Mouse (Mus musculus) spleen, adult 12 weeks (tissue): ENCODE data around the gene Ntrk2.

ENCODE experiments used
- DNase-seq: peaks from one replicate; pipeline ENCODE4 v3.0.0; 2022; ENCODE audit warnings: low spot score

The Ntrk2 gene

DNA sequence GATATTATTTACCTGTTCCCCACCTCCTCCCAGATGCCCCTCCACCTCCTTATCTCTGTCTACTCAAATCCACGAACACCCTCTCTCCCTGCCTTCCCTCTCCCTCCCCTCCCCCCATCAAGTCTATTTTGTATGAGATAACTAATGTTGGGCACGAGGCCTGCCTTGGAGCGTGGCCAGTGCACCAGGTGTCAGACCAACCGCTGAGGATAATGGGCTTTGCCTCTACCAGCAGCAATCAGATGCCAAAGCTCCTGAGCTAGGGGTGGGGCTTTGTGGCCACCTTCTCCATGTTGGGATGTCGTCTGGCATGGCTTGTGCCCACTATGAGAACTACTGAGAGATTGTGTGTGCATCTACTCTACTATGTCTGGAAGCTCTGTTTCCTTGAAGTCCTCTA, 161.8 kb downstream of the Ntrk2 start:
- DNase-seq, result no peak

GRCm38 (mm10) chr13:58971449-58971903, 165.1 kb downstream of the Ntrk2 start:
- no peak for DNase-seq

DNA sequence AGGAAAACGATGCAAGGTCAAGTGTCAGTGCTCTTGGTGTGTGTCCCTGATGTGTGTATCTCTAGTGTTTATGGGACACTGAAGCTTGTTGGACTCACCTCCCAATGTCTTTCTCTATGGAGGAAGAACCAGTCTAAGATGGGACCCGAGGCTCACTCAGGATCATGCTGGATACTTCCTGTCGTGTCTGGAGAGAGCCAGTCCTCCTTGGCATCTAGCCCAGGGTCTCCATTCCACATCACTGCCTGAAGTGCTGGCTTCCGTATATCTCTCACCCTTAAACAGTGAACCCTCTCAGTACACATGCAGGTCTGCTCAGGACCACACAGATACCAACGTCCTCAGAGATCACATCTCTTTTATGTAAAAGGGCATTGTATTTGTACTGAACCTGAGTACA, 166.1 kb downstream of the Ntrk2 start:
- no peak for DNase-seq

GRCm38 (mm10) chr13:58996447-58996846, 190.1 kb downstream of the Ntrk2 start:
- no peak for DNase-seq

GRCm38 (mm10) chr13:58997763-58998162, 191.4 kb downstream of the Ntrk2 start:
- no peak for DNase-seq

- no peak for DNase-seq
Measured at GRCm38 (mm10) chr13:58999373-59000053, 193.1 kb downstream of the Ntrk2 start.

GRCm38 (mm10) chr13:59002943-59003806, 196.8 kb downstream of the Ntrk2 start:
- no peak for DNase-seq

DNA sequence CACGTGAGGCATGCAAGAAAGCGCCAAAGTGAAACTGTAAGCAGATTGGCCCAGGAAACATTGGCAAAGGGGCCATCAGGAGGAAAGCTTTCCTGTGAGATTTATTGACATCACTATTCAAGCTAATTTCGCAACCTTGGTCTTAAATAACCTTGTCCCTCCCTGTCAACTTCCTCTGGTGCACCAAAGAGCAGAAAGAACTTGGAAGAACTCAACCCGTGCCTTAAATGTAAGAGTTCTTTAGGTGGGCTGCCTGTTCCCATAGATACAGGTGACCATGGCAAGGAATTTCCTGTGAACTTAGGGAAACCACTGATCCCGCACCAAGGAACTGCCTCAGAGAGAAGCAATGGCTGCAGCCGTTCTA, 197.4 kb downstream of the Ntrk2 start:
- DNase-seq, result no peak

DNA sequence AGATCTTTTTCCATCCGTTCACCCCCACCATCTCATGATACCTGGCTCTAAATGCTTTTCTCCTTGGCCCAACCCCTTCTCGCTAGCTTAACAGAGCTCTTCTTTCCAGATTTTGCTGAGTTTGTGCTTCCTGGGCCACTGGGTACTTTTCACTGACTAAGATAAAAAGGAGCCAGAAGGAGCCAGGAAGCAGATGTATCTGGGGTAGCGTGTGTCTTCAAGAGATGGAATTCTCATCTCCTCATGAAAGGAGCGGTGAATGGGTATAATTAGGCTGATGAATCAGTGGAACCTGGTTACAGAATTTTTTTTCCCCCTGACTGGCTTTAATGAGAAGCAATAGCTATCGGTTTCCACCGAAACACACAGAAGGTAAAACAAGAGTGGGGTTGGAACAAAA, 198.2 kb downstream of the Ntrk2 start:
- no peak for DNase-seq

GRCm38 (mm10) chr13:59009855-59010254, 203.5 kb downstream of the Ntrk2 start:
- DNase-seq, result no peak

DNA sequence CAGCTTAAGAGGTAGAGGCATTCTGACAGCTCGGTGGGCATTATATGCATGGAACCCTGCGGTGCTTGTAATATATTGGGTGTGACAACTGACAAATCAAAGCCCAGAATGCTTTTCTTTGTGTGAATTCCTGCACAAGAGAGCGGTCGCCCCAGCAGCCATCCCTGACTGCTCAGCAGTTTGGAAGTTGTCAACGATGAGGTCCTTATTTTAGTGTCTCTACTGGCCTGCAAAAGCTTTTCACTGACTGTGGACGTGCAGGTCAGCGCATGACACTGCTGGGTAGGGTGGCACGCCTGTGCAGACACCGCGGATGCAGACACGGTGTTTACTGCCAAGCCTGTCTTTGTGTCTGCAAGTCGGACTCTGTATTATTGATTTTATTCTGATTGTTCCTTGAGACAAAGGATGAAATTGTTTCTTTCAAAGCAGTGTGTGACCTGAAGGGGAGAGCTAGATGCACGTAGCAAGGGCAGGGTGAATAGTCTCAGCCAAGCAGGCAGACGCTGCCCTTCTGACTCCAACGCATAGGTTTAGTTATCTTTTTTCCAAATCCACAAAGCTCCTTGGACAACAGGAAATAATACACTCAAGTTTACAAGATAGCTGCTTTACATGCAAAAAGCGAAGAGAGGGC, 204.6 kb downstream of the Ntrk2 start:
- no peak for DNase-seq

GRCm38 (mm10) chr13:59011530-59011903, 205.1 kb downstream of the Ntrk2 start:
- no peak for DNase-seq

GRCm38 (mm10) chr13:59015360-59015759, 209.0 kb downstream of the Ntrk2 start:
- no peak for DNase-seq

GRCm38 (mm10) chr13:59017121-59017520, 210.8 kb downstream of the Ntrk2 start:
- no peak for DNase-seq

DNA sequence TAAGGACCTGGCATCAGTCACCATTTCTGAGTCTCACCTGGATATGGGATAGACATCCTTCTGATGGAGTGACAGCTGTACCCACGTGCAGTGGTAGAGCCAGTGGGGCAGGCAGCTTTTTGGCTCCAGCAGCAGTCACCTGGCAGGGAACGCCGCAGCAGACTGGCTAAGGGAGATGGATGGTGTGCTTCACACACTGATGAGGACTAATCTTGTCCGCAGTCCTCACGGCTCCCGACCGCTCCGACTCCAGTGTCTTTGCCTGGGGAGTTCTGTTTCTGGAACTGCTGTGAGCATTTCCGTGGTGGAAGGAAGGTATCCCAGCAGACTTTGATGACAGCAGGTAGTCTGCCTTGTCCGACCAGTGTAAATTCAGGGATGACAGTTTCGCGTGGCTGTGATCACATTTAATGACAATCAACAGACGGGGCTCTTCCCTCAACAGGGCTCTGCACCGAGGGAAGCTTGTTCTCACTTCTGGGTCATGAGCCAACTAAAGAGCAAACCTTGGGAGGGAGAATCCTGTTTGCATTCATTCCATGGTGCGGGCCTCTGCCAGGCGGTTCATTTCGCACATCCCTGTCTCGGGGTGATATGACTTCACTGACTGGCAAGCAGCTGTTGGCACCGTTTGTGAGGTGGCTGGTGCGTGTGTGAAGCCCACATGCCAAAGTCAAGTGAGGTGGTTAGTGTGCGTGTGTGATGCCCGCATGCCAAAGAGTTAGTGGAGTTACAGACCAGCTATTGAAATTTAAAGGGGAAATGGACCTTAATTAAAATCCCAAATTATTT, 216.1 kb downstream of the Ntrk2 start:
- no peak for DNase-seq

- no peak for DNase-seq
Measured at GRCm38 (mm10) chr13:59025653-59026052, 219.3 kb downstream of the Ntrk2 start.

DNA sequence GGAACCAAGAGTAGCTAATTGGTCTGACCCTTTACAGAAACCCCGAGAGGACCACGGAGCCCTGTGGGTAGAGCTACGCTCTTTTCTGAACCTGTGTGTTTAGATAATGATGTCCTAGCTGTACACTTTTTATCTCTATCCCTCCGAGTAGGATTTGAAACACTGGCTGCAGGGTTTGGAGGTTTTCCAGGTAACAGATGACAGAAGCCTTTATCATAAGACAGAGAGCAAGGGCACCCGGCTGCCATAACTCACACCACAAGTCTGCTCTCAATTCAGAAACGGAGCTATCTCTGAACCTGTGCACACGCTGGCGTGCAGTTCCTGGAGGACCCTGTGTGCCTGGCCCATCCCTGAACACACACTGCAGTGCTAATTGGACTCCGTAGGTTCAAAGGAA, 221.1 kb downstream of the Ntrk2 start:
- DNase-seq, result no peak

DNA sequence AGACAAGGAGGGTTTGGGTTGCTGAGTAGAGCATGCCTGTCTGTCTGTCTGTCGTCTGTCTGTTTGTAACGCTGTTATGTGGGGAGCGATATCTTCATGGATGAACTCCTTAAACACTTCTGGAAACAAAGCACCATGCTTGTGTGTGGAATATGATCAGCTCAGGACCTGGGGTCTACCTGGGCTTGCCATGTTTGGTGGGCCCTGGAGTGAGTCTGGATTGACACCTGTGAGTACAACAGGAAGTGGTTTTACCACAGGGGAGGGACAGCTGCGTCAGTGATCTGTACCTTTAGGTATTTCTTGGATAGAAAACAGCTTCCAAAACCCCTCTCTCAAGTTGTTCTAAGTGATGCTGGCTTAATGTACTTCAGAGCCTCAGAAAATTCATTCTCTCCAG, 222.2 kb downstream of the Ntrk2 start:
- DNase-seq, result no peak

- no peak for DNase-seq
Measured at GRCm38 (mm10) chr13:59030574-59030973, 224.2 kb downstream of the Ntrk2 start.

- DNase-seq, result no peak
Measured at GRCm38 (mm10) chr13:59040156-59040915, 234.0 kb downstream of the Ntrk2 start.

DNA sequence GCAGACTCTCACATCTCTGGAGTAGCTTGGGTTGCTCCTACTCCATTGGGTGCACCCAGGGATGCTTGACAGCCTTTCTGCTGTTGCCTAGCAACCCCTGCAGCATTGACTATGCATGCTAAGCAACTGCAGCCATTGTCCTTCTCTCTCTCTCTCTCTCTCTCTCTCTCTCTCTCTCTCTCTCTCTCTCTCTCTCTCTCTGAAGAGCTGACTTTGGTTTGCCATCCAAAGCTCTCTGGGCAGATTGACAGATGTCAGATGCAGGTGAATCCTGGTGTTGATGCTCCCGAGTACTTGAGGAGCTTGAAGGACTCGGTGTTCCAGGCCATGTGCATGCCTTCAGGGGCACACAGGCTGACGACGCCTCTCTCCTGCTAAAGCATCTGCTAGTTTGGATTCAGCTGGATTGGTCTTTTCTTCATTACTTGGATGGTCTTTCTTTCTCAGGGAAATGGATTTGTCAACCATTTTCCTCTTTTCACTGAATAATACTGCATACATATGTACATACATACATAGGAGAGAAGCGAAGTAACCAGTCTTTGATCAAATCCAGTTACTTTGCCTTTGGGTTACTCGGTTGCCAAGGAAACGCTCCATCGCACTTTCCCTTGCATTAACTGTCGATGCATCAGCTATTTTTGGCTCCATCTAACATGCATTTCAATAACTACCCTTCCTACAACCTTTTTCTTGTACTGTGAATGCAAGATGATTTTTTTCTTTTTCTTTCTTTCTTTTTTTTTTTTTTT, 234.8 kb downstream of the Ntrk2 start:
- no peak for DNase-seq
